Mouse (Mus musculus): ENCODE data around the gene Tmem163. TPM values are rescaled to one million over a fixed set of nuclear protein-coding genes. Genes with fewer than 3 reads are reported as not detected.

Gene Tmem163
- total RNA-seq (2021): 10 to 100 TPM; 23.8 to 32.5 TPM

DNA sequence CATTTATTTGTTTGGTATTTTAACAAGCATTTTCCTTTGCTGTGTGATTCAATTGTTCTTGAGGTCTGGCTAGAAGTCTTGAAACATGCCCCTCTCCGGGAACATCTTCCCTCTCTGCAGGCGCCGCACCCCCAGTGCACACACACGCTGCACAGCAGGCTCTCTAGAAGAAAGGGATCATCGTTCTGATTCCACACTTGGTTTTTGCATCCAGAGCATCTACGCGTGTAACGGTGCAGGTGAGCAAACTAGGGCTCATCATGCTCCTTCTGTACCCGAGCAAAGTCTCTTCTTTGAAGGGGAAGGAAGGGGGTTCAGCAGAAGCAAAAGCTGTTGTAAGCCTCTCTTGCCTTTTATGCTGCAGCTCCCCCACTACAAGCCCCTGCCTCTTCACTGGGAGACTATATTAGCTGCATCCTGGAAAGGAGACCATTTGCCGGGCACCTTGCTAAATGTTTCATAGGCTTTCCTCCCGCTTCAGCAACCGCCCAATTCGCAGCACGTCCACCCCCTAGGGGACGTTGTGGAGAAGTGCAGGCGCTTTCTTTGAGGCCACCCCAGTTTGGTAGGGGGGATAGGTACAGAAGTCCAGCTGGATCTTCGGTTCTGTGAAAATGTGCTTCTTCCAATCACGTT is at the start of gene Tmem163:
Tmem163 (minus strand) TSS at position 51 of the 636 bp plus-strand sequence.
- intact Hi-C loops (cut with DNase I): loop anchor here (5.0 kb wide), 1 partner anchor 177 kb away; no protein-coding TSS in a partner anchor
- peak; percentile 53 for DNase-seq

DNA sequence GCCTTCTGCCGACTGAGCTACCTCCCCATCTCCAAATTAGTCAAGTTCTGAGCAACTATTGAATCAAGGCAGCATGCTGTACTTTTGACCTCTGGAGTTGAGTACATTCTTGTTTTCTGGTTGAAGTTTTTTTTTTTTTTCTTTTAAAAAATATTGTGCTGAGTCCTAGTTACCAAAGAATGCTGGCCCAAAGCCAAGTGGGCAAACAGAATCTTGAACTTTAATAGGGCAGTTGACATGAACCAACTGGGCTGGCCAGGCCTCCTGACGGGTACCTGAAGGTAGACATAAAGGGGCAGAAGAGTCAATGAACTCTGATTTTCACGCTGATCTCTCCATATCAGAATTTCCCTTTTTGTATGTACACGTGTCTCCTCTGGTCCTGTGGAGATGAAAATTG is 49.7 kb upstream of the Tmem163 start, which contains the start of gene Acmsd:
Acmsd (plus strand) TSS at position 318 of the 400 bp plus-strand sequence.
- intact Hi-C loops (cut with DNase I): no loop called here
- no peak for DNase-seq

DNA sequence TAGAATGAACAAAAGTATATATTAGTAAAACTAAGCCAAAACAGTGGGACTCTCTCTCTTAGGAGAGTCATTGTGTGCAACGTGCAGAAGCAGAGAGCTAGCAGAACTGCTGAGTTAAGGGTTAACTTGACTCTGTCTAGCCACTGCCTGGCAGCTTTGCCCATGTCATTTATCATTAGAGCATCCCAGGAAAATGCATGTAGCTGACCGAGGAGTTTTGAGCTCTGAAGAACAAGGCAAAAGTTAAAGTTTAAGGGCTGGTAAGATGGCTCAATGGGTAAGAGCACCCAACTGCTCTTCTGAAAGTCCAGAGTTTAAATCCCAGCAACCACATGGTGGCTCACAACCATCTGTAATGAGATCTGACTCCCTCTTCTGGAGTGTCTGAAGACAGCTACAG is 44.2 kb upstream of the Tmem163 start:
- DNase-seq: no peak
- intact Hi-C loops (cut with DNase I): no loop called here

DNA sequence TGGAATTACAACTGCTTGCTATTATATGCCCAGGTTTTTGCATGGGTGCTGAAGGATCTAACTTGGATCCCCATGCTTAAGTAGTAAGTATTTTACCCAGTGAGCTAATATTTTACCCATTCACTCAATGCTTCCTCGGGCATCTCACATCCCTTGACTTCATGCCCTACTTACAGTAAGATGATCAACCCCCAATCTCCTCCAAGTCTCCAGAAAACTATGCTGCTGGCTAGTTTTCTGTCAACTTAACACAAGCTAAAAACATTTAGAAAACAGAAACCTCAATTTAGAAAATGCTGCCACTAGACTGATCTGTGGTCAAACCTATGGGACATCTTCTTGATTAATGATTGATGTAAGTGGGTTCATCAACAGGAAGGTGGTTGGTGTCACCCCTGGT is 38.9 kb upstream of the Tmem163 start:
- no peak for DNase-seq
- intact Hi-C loops (cut with DNase I): no loop called here

DNA sequence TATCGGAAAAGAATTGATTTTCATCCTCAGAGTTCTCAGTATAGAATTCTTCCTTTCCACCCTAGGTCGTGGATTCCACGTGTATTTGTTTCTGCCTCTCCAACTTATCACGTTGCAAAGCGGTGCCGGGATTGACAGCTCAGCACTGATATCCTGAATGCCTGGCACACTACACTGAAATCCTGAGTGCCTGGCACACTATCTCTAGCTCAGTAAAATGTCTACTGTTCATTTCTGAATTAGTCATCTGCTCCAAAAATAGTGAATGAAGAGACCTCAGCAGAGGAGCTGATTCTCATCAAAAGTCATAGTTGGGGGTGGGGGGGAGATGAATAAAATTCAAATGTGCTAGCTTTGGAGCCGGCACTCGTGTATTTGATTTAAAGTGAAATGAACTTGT is 37.1 kb upstream of the Tmem163 start:
- DNase-seq: no peak
- intact Hi-C loops (cut with DNase I): no loop called here

DNA sequence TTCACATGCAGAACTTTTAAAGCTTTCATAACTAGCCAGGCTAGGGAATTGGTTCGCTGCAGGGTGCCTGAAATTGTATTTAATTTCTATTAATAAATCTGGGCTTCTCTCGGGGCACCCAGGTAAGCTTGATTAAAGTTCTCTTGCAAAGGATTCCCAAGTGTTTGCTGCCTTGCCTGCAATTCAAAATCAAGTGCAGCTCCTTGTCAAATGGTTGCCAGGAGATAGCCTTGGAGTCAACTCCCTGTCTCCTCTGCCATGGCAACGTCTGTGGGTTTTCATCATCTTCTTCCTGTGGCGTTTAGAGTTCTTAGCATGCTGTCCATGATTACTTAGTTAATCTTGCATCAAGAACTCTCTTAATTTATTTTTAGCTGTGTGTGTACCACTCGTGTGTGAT is 26.9 kb upstream of the Tmem163 start:
- intact Hi-C loops (cut with DNase I): no loop called here
- no peak for DNase-seq

DNA sequence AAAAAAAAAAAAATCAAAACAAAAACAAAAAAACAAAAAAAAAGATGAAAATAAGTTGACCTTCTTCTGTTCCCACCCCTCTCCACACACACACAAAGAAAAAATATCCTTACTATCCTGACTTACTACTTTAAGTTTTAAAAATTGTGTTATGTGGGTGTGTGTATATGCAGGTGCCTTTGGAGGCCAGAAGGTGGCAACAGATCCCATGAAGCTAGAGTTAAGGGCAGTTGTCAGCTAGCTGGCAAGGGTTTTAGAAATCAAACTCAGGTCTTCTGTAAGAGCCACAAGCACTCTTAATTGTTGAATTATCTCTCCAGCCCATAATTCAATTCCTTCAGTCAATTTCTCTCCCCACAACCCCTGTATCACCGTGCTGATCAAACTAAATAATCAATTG is 22.8 kb upstream of the Tmem163 start:
- no peak for DNase-seq
- intact Hi-C loops (cut with DNase I): no loop called here

DNA sequence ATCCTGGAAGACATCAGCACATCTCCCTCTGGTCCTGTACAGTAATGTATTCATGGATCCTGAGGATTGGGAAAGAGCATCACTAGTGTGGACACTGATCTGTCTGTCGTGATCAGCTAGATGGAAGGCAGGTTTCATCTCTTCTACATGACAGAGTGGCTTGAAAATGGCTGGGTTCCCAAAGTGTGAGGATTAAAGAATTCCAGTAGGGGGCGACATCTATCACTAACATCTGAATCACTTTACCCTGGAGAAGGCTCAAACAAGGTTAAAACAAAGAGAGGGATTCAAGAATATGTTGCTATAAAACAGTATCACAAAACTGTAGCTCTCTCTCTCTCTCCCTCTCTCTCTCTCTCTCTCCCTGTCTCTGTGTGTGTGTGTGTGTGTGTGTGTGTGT is 17.2 kb upstream of the Tmem163 start:
- no peak for DNase-seq
- intact Hi-C loops (cut with DNase I): loop anchor here (2.0 to 10.0 kb wide), 2 partner anchors 54 to 68 kb away; no protein-coding TSS in a partner anchor

DNA sequence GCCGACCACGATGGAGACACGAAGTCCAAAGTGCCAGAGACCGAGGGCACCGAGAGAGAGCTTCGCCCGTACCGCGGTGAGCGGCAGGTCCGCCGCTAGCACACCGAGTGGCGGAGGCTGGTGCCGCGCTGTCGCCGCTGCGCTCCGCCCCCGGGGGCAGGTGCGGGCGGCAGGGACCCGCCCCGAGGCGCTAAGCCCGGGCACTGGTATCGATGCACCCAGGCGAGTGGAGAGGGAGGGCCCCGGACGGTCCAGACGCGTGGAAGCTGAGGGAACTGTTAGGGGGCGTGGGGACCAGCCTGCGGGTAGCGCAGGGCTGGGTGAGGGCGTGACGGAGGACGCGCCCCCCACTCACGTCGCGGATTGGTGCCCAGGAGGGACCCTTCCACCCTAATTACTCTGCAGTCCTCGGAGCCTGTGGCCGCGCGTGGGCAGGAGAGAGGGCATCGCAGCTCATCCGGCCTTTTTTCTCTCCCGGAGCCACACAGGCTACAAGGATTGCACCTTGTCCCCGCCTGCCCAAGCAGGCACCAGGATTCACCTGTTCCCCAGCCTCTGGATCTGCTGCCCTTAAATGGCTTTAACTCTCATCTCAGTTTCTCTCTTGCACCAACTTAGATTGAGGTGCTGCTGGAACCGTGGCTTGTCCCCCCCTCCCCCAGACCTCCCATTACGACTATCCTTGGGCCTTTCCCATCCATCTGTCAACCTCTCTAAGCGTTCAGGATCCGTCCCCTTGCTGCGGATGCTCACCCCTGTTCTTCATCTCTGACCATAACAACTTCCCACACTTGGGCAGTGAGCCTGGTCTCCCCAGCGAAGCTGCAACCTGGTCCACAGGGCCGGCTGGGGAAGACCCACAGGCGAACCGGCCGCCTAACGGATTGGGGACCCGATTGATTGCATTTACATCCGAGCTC is 1.4 kb downstream of the Tmem163 start:
- intact Hi-C loops (cut with DNase I): loop anchor here (5.0 kb wide), 1 partner anchor 176 kb away; no protein-coding TSS in a partner anchor
- peak; percentile 14 for DNase-seq

DNA sequence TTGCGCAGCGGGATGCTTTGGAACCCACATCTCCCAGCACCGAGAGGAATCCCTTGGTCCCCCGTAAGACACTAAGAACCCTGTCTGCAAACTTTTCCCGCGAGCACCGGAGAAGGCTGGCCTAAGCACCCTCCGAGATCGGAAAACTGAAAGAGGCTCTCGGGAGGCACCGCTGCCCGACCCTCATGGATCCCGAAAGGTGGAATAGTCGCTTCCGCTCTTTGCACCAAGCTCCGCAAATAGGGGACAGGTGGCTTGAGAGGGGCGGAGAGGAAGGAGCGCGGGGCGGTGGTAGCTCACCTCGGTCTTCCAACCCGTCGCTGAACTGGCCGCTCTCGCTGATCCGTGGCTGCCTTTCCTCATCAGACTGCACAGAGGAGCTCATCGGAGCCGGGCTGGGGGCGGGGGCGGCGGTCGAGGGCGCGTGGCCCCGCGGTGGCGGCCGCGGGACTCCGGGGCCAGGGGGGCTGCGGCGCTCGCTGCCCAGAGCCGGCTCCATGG is 2.2 kb downstream of the Tmem163 start:
- DNase-seq: peak; percentile 8
- intact Hi-C loops (cut with DNase I): loop anchor here (5.0 kb wide), 1 partner anchor 175 kb away; no protein-coding TSS in a partner anchor

DNA sequence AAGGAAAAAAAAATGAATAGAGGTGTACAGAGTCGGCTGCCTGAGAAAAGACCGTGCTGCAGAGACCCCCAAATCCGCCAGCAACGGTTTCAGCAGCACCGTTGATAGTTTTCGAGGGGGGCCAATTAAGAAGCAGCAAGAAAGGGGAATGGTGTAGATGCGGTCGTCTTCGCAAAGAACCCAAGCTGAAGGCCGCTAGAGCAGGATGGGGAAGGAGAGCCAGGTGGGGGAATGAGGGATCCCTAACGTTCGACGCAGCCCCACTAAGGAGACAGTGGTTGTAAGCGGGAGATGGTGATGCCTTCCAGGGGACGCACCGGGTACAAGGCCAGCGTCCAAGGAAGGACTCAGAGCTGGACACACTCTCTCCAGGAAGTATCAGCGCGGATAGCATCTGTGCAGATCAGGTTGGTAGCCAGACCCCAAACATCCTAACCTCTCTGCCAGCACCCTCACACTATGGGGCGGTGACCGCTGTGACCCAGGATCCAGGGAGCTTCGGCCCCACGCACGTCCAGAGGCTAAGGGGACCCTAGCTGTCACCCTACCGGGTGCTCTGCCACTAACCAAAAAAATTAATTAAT is 2.7 kb downstream of the Tmem163 start:
- intact Hi-C loops (cut with DNase I): loop anchor here (5.0 kb wide), 1 partner anchor 174 kb away; no protein-coding TSS in a partner anchor

DNA sequence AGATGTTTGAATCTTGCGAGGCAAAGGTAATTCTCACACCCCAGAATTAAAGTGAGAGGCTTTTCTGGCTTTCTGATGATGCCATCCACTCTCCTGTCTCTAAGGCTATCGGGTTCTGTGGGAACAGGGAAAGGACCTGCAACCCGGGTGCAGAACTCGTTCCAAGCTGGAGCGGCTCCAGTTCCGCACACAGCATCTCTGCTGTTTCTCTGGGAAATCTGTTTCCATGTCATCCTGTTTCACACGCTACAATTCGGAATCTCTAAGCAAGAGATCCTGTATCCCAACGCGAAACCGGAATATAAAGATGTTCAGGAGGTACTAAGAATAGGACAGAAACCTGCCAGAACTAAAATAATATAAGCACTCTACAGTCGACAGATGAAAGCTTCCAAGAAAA is 3.2 kb downstream of the Tmem163 start:
- peak; percentile 17 for DNase-seq
- intact Hi-C loops (cut with DNase I): loop anchor here (5.0 kb wide), 1 partner anchor 174 kb away; no protein-coding TSS in a partner anchor

More for the DNA sequence above, 2.7 kb downstream of the Tmem163 start:
- DNase-seq: no peak

DNA sequence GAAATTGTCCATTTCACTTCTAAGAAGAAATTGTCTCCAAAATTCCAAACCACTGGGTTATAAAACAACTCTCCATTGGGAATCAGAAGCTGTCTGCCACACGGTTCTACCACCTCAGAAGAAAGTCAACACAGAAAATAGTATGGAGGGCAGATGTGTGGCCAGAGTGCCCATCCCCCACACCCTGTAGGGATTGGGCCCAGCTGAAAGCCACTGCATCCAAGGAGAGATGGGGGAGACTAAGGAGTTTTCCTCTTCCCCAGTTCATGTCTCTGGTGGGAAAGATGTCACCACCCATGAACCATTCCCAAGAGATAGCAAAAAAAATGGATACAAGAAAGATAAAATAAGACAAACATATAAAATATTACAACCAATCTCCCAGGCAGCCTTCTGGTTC is 4.1 kb downstream of the Tmem163 start:
- intact Hi-C loops (cut with DNase I): loop anchor here (5.0 kb wide), 1 partner anchor 173 kb away; no protein-coding TSS in a partner anchor
- no peak for DNase-seq

DNA sequence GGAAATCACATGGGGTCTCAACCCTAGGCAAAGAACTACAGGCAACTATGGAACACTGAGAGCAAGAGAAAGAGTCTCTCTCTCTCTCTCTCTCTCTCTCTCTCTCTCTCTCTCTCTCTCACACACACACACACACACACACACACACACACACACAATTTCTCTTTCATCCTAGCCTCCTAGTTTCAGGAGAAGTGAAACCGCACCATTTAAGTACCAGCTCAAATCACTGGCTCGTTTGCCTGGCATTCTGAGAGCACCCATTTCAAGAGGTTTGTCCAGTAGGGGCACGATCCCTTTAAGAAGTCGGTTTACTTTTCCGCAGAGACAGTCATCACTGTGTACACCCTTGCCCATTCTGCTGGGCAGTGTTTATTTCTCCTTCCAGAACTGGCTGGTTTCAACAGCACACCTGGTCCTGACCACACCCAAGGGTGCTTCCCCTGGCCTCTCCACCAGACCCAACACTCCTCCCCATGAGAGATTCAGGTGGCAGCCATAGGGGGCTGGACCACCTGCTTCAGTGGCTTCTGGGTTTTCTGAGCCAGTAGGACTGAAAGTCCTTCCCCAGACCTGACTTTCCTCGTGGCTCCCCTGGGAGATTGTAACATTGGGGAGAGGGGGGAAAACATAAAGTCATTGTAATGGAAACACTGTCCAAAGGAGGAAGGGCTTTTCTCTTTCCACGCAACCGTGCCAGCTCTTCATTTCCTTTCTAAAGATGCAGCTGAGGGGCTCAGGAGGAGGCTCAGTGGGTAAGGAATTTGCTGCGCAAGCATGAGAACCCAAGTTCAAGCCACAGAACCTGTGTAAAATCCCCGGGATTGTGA is 5.9 kb downstream of the Tmem163 start:
- DNase-seq: no peak
- intact Hi-C loops (cut with DNase I): no loop called here

DNA sequence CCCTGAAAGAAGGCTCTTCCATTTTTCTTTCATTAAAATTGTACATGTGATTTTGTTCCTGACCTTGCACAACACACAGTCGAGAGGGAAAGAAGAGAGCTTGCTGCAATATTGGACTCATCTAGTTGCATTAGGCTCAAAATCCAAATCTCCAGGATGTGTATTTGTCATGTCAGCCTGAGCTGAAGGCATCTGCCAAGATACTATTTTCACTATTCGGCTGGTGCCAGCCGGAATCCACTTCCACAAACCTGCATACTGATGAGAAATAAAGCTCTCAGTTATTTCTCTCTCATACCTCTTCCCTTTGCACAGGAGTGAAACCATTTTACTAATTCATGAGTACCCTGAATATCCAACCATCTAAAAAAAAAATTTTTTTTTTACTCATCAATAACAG is 11.2 kb downstream of the Tmem163 start:
- no peak for DNase-seq
- intact Hi-C loops (cut with DNase I): no loop called here

DNA sequence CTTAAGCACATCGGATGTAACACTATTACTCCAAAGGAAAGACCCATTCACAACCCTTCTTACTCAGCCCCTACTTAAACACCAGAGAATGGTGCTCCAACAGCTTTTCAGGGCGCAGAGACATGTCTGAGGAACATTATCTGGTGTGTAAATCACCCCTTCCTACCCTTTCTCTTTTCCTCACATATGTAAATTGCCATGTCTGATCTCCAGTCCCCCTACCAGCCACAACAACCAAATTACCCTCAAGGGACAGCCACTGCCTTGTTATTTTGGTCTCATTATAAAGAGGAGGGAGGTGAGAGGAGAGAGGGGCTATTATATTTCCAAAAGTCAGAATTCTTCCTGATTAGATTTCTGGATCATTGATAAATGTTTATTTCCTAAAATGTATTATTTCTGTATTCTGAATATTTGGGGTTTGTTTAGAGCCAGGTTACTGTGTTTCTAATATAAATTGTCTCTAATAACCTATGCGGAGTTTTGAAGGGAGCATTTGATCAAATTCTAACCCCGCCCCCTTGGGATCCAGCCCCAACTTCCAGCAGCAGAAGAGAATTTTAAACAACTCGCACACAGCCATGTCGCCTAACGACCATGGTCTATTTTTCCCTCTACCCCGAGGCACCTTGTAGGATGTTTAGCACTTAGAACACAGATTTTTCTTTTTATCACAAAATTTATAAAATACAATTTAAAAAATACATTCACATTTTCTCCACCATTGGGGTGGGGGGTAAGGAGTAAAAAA is 12.1 kb downstream of the Tmem163 start:
- intact Hi-C loops (cut with DNase I): no loop called here
- no peak for DNase-seq

DNA sequence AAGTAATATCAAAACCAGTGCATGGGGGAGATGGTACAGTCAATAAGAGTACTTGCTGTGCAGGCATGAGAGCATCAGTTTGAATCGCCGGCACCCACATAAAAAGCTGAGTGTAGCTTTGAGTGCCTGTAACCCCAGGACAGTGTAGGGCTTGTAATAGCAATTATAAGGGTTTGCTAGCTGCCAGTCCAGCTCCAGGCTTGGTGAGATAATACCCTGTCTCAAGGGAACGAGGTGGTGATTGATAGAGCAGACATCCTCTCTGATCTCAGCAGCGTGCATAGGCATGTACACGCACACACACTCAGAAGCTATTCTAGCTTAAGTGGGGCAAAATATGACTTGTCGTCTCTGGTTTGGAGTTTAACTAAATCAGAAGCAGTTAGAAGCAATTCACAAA is 13.1 kb downstream of the Tmem163 start:
- no peak for DNase-seq
- intact Hi-C loops (cut with DNase I): no loop called here

DNA sequence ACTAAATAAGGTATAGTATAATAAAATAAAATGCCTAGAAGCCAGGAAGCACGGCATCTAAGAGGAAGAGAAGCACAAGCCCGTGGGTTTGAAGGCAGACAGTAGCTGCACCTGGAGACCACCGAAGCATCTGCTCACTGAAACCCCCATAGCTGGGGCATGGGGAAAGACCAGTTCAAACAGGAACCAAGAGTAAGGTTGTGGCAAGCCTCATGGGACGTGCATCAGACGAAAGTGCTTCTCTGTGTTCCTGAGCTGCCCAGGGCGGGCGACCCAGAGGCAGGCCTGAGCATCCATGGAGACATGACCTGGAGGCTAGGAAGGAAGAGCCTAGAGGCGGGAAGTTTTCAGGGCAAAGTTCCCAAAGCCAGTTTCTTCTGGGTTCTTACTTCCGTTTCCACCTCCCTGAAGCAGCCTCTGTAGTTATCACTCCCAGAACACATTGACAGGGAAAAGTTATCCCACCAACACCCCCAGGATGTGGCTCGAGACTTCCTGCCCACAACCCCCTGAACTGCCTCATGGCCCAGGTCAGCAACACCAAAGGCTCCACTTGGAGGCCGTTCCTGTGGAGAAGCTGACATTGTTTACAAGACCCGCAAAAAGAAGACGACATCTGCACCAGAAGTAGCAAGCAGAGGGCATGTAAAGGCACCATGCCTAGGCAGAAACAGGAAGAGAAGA is 16.8 kb downstream of the Tmem163 start:
- intact Hi-C loops (cut with DNase I): no loop called here
- DNase-seq: no peak

All from left cerebral cortex, postnatal 4 days (tissue).